Mouse (Mus musculus) heart, embryonic 14.5 days (tissue): ENCODE measurements around the gene Arhgap22. TPM values are rescaled to one million over a fixed set of nuclear protein-coding genes. Genes with fewer than 3 reads are reported as not detected.

Experiments used
- ATAC-seq: fragments of 200-750 bp; cut with Nextera tagmentation; 2 replicates; pipeline ENCODE4 v1.8.0; 2017; ENCODE audit warnings: low read depth, moderate TSS enrichment; ENCODE audit not compliant: insufficient number of reproducible peaks, insufficient read depth, low FRiP score
- H3K27ac ChIP-seq, 2 experiments: fragments of 200-500 bp in 1 of 2; fragments of 300-500 bp in 1 of 2; sonication (generic) in 1 of 2; replicated peaks in 1 of 2; 2 replicates each; pipeline ENCODE4 v1.5.1; 2012 to 2014; ENCODE audit warnings: low read depth in 2 of 2, low read length in 2 of 2, control low read depth in 1 of 2, mild to moderate bottlenecking in 1 of 2, mixed read lengths in 1 of 2; ENCODE audit not compliant: control insufficient read depth in 1 of 2, insufficient read depth in 1 of 2
- H3K27me3 ChIP-seq: fragments of 300-500 bp; sonication (generic); 2 replicates; pipeline ENCODE4 v1.6.1; 2014; ENCODE audit warnings: mild to moderate bottlenecking, low read length, control low read depth; ENCODE audit not compliant: control insufficient read depth, insufficient read depth
- H3K36me3 ChIP-seq: fragments of 300-500 bp; sonication (generic); 2 replicates; pipeline ENCODE4 v1.6.1; 2014; ENCODE audit warnings: mild to moderate bottlenecking, control low read depth, low read length, mixed read lengths; ENCODE audit not compliant: control insufficient read depth, insufficient read depth
- H3K4me1 ChIP-seq, 2 experiments: fragments of 200-500 bp in 1 of 2; fragments of 300-500 bp in 1 of 2; sonication (generic) in 1 of 2; 2 replicates each; pipeline ENCODE4 v1.6.1; 2012 to 2014; ENCODE audit warnings: low read length in 2 of 2, control low read depth in 1 of 2, mixed read lengths in 1 of 2; ENCODE audit not compliant: control insufficient read depth in 2 of 2, insufficient read depth in 2 of 2
- H3K4me2 ChIP-seq: fragments of 300-500 bp; sonication (generic); 2 replicates; pipeline ENCODE4 v1.6.1; 2014; ENCODE audit warnings: mild to moderate bottlenecking, low read length
- H3K4me3 ChIP-seq, 2 experiments: fragments of 200-500 bp in 1 of 2; fragments of 300-500 bp in 1 of 2; sonication (generic) in 1 of 2; 2 replicates each; pipeline ENCODE4 v1.5.1; 2012 to 2014; ENCODE audit warnings: low read length in 2 of 2, mild to moderate bottlenecking in 2 of 2, control low read depth in 1 of 2, low read depth in 1 of 2, moderate library complexity in 1 of 2; ENCODE audit not compliant: control insufficient read depth in 1 of 2, insufficient read depth in 1 of 2
- H3K9ac ChIP-seq: fragments of 300-500 bp; sonication (generic); 2 replicates; pipeline ENCODE4 v1.6.1; 2014; ENCODE audit warnings: mild to moderate bottlenecking, low read length
- H3K9me3 ChIP-seq: fragments of 300-500 bp; sonication (generic); 2 replicates; pipeline ENCODE4 v1.6.1; 2016; ENCODE audit warnings: low read length, control low read depth; ENCODE audit not compliant: control insufficient read depth
- WGBS: fragments of 180-500 bp; shearing (Covaris S2); extraction: QIAGEN DNeasy Blood & Tissue Kit; methylation state at CpG from one replicate; pipeline ENCODE4 v1.1.7; 2014; 5-methylcytosine and 5-hydroxymethylcytosine counted together
- polyA plus RNA-seq: library from polyadenylated mRNA; unstranded; fragments of >200 nt; fragmentation: Nextera tagmentation; extraction: Ambion mirVana; gene quantifications from 2 replicates; pipeline ENCODE4 v1.2.1, GENCODE M21; 2014

Gene Arhgap22
- polyA plus RNA-seq, 1 experiment from 2014 or later: 2.6 TPM

GRCm38 (mm10) chr14:33369375-33369774, 155.5 kb downstream of the Arhgap22 start:
- peaks cover 2 to 4% of the 10 kb centered on the region in 2 experiments; a peak in 3 of 4 replicates for H3K4me1 ChIP-seq
- no peaks in the 10 kb centered on the region for H3K9me3 ChIP-seq
- H3K27me3 ChIP-seq: no peaks in the 10 kb centered on the region
- ATAC-seq: no peak
- H3K4me3 ChIP-seq: no peak overlapping the region
- no peaks in the 10 kb centered on the region for H3K36me3 ChIP-seq
- no peak overlapping the region for H3K9ac ChIP-seq
- no peak overlapping the region for H3K27ac ChIP-seq
- WGBS: 81% methylated on average over 12 of the region's 12 CpGs
- no peak overlapping the region for H3K4me2 ChIP-seq

- no peaks in the 10 kb centered on the region for H3K27me3 ChIP-seq
- H3K9ac ChIP-seq: no peak overlapping the region
- H3K4me1 ChIP-seq: peaks cover 2 to 4% of the 10 kb centered on the region in 2 experiments; a peak in 3 of 4 replicates
- H3K9me3 ChIP-seq: no peaks in the 10 kb centered on the region
- H3K36me3 ChIP-seq: no peaks in the 10 kb centered on the region
- WGBS: 4% methylated on average over 7 of the region's 7 CpGs
- H3K4me3 ChIP-seq: peak overlapping the region in 1 of 2 experiments; percentile 8; a peak in 1 of 4 replicates
- ATAC-seq: no peak; the same call in 1 of the 2 replicates
- peak overlapping the region; percentile 55 for H3K4me2 ChIP-seq
- no peak overlapping the region for H3K27ac ChIP-seq
Observed at GRCm38 (mm10) chr14:33370056-33370455, 156.2 kb downstream of the Arhgap22 start.

- H3K4me1 ChIP-seq: peaks cover 2 to 4% of the 10 kb centered on the region in 2 experiments; a peak in 3 of 4 replicates
Observed at GRCm38 (mm10) chr14:33371248-33371647, 157.4 kb downstream of the Arhgap22 start.

GRCm38 (mm10) chr14:33373271-33373670, 159.4 kb downstream of the Arhgap22 start:
- no peak overlapping the region for H3K4me3 ChIP-seq
- no peak overlapping the region for H3K9ac ChIP-seq
- peaks cover 13% of the 10 kb centered on the region for H3K36me3 ChIP-seq
- ATAC-seq: no peak
- peaks cover 2 to 4% of the 10 kb centered on the region in 2 experiments; a peak in 3 of 4 replicates for H3K4me1 ChIP-seq
- H3K4me2 ChIP-seq: no peak overlapping the region
- WGBS: 26% methylated on average over 1 of the region's 1 CpGs
- no peaks in the 10 kb centered on the region for H3K9me3 ChIP-seq
- H3K27me3 ChIP-seq: no peaks in the 10 kb centered on the region
- H3K27ac ChIP-seq: no peak overlapping the region

More at GRCm38 (mm10) chr14:33371248-33371647, 157.4 kb downstream of the Arhgap22 start:
- Histone ChIP-seq H3K4me2 (no peak overlapping the region), H3K27ac (no peak overlapping the region), H3K36me3 (no peaks in the 10 kb centered on the region), H3K9ac (no peak overlapping the region), H3K27me3 (no peaks in the 10 kb centered on the region), H3K9me3 (no peaks in the 10 kb centered on the region), H3K4me3 (no peak overlapping the region)
- WGBS: 14% methylated on average over 3 of the region's 3 CpGs
- 0 out of 2 replicates have a peak, but pooled peaks have one; percentile 25 for ATAC-seq

- Histone ChIP-seq H3K36me3 (peaks cover 15% of the 10 kb centered on the region), H3K9me3 (no peaks in the 10 kb centered on the region), H3K4me3 (no peak overlapping the region), H3K4me2 (no peak overlapping the region), H3K27me3 (no peaks in the 10 kb centered on the region), H3K9ac (no peak overlapping the region), H3K4me1 (peaks cover 2 to 4% of the 10 kb centered on the region in 2 experiments; a peak in 3 of 4 replicates), H3K27ac (no peak overlapping the region)
- WGBS: 78% methylated on average over 1 of the region's 1 CpGs
- ATAC-seq: no peak
Observed at GRCm38 (mm10) chr14:33374089-33374488, 160.3 kb downstream of the Arhgap22 start.

- no peaks in the 10 kb centered on the region for H3K9me3 ChIP-seq
- ATAC-seq: no peak
- H3K27ac ChIP-seq: no peak overlapping the region
- peaks cover 39% of the 10 kb centered on the region for H3K36me3 ChIP-seq
- no peak overlapping the region for H3K9ac ChIP-seq
- H3K4me3 ChIP-seq: no peak overlapping the region
- 90% methylated on average over 3 of the region's 3 CpGs for WGBS
- no peak overlapping the region for H3K4me2 ChIP-seq
- peaks cover 0 to 2% of the 10 kb centered on the region in 2 experiments; a peak in 1 of 4 replicates for H3K4me1 ChIP-seq
- H3K27me3 ChIP-seq: no peaks in the 10 kb centered on the region
Observed at GRCm38 (mm10) chr14:33377211-33377610, 163.4 kb downstream of the Arhgap22 start.

GRCm38 (mm10) chr14:33378723-33379122, 164.9 kb downstream of the Arhgap22 start:
- Histone ChIP-seq H3K9me3 (no peaks in the 10 kb centered on the region), H3K9ac (no peak overlapping the region), H3K36me3 (peaks cover 54% of the 10 kb centered on the region), H3K27me3 (no peaks in the 10 kb centered on the region), H3K4me2 (no peak overlapping the region), H3K4me1 (no peaks in the 10 kb centered on the region), H3K27ac (no peak overlapping the region), H3K4me3 (no peak overlapping the region)
- 88% methylated on average over 5 of the region's 5 CpGs for WGBS
- ATAC-seq: no peak
